Mouse (Mus musculus) cerebellum, adult 2 months (tissue): ENCODE measurements around the gene Abhd4.

ENCODE experiments used
- CTCF ChIP-seq: fragments of 200-500 bp; IDR thresholded peaks from 2 replicates; pipeline ENCODE4 v1.5.1; 2011; ENCODE audit warnings: low read depth, mild to moderate bottlenecking, control low read depth, low read length, moderate library complexity, borderline replicate concordance; ENCODE audit not compliant: insufficient read depth
- POLR2A ChIP-seq: fragments of 200-500 bp; IDR thresholded peaks from 2 replicates; pipeline ENCODE4 v1.6.1; 2011; ENCODE audit warnings: low read length, control low read depth, borderline replicate concordance; ENCODE audit not compliant: insufficient read depth

DNA sequence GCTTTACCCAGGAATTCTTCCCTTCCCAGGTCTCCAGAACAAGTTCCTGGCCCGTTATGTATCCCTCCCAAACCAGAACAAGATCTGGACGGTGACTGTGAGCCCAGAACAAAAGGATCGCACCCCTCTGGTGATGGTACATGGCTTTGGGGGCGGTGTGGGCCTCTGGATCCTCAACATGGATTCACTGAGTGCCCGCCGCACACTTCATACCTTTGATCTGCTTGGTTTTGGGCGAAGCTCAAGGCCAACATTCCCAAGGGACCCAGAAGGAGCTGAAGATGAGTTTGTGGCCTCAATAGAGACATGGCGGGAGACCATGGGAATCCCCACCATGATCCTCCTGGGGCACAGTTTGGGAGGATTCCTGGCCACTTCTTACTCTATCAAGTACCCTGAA lies 8.6 kb downstream of the Abhd4 start:
- TF ChIP-seq POLR2A (no peak), CTCF (no peak)
